Mouse (Mus musculus): ENCODE measurements at regions not wholly inside any gene's neighbourhood (a gene's known extent, or its start where the extent isn't known, plus 50 kb on each side); places are given as distances from the start of the nearest gene placed in this dataset.
A peak's percentile ranks its signal among the peaks of the same experiment; 100 is the strongest.

- no peak for DNase-seq (ENCODE audit: low spot score)
Observed at GRCm38 (mm10) chr5:103309806-103310525, 98.8 kb upstream of the Mapk10 start.

- DNase-seq (ENCODE audit: low spot score), result no peak
Observed at GRCm38 (mm10) chr5:103305716-103306447, 94.7 kb upstream of the Mapk10 start.

GRCm38 (mm10) chr5:103304975-103305374, 93.8 kb upstream of the Mapk10 start:
- DNase-seq (ENCODE audit: low spot score), result no peak

- DNase-seq (ENCODE audit: low spot score), result no peak
Observed at GRCm38 (mm10) chr5:103302744-103303143, 91.6 kb upstream of the Mapk10 start.

GRCm38 (mm10) chr5:103301303-103301702, 90.2 kb upstream of the Mapk10 start:
- no peak for DNase-seq (ENCODE audit: low spot score)

- DNase-seq (ENCODE audit: low spot score), result no peak
Observed at GRCm38 (mm10) chr5:103293953-103294352, 82.8 kb upstream of the Mapk10 start.

GRCm38 (mm10) chr5:103291691-103292090, 80.6 kb upstream of the Mapk10 start:
- no peak for DNase-seq (ENCODE audit: low spot score)

- DNase-seq (ENCODE audit: low spot score), result no peak
Observed at GRCm38 (mm10) chr5:103291219-103291618, 80.1 kb upstream of the Mapk10 start.

- DNase-seq (ENCODE audit: low spot score), result no peak
Observed at GRCm38 (mm10) chr5:103269206-103269605, 58.1 kb upstream of the Mapk10 start.

- DNase-seq (ENCODE audit: low spot score), result no peak
Observed at GRCm38 (mm10) chr5:103264903-103265302, 53.8 kb upstream of the Mapk10 start.

- peak; percentile 7 for DNase-seq (ENCODE audit: low spot score)
Observed at GRCm38 (mm10) chr5:103261406-103261805, 50.3 kb upstream of the Mapk10 start.
